Mouse (Mus musculus) liver, embryonic 15.5 days (tissue): Measurements from ENCODE around the gene Ulk1. TPM values are rescaled to one million over a fixed set of nuclear protein-coding genes. Genes with fewer than 3 reads are reported as not detected.

Experiments used
- ATAC-seq: fragments of 200-750 bp; cut with Nextera tagmentation; 2 replicates; pipeline ENCODE4 v1.8.0; 2017; ENCODE audit warnings: moderate number of reproducible peaks, mild to moderate bottlenecking, moderate library complexity; ENCODE audit not compliant: insufficient read depth
- H3K27ac ChIP-seq: fragments of 300-500 bp; sonication (generic); replicated peaks from 2 replicates; pipeline ENCODE4 v1.5.1; 2015; ENCODE audit warnings: mild to moderate bottlenecking, inconsistent platforms
- H3K27me3 ChIP-seq: fragments of 300-500 bp; sonication (generic); 2 replicates; pipeline ENCODE4 v1.6.1; 2015; ENCODE audit warnings: mild to moderate bottlenecking, inconsistent platforms
- H3K36me3 ChIP-seq: fragments of 300-500 bp; sonication (generic); replicated peaks from 2 replicates; pipeline ENCODE4 v1.6.1; 2015; ENCODE audit warnings: moderate library complexity, mild to moderate bottlenecking, inconsistent platforms
- H3K4me1 ChIP-seq: fragments of 300-500 bp; sonication (generic); replicated peaks from 2 replicates; pipeline ENCODE4 v1.6.1; 2015; ENCODE audit warnings: inconsistent platforms
- H3K4me2 ChIP-seq: fragments of 300-500 bp; sonication (generic); 2 replicates; pipeline ENCODE4 v1.6.1; 2015; ENCODE audit warnings: moderate library complexity, mild to moderate bottlenecking, inconsistent platforms
- H3K4me3 ChIP-seq: fragments of 300-500 bp; sonication (generic); replicated peaks from 2 replicates; pipeline ENCODE4 v1.5.1; 2015; ENCODE audit warnings: mild to moderate bottlenecking, inconsistent platforms
- H3K9ac ChIP-seq: fragments of 300-500 bp; sonication (generic); 2 replicates; pipeline ENCODE4 v1.6.1; 2015; ENCODE audit warnings: moderate library complexity, mild to moderate bottlenecking, inconsistent platforms
- H3K9me3 ChIP-seq: fragments of 300-500 bp; sonication (generic); replicated peaks from 2 replicates; pipeline ENCODE4 v1.6.1; 2016; ENCODE audit warnings: inconsistent platforms
- WGBS: fragments of 180-500 bp; shearing (Covaris S2); methylation state at CpG from one replicate; pipeline ENCODE4 v1.1.7; 2015; ENCODE audit warnings: mixed read lengths; ENCODE audit not compliant: insufficient replicate concordance; 5-methylcytosine and 5-hydroxymethylcytosine counted together
- polyA plus RNA-seq: library from polyadenylated mRNA; unstranded; fragments of >200 nt; fragmentation: Nextera tagmentation; extraction: Ambion mirVana; gene quantifications from 2 replicates; pipeline ENCODE4 v1.2.1, GENCODE M21; 2015

Gene Ulk1
- polyA plus RNA-seq, 1 experiment from 2014 or later = 11.6 TPM

DNA sequence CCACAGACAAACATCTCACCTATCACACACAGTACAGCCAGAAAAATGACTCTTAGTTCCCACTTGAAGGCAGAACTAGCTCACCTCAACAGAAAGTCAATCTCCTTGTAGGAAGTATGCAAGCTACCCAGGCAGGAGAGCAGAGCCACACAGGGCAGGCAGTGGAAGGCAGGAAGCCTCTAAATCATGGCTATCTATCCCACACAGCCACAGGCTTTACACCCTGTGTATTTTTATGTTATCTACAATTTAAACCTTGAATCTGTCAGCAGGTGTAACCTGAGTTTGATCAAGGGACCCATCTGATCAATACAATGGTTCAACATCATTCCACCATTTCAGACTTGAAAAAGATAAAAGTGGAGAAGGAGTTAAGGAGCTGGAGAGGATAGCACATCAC is 7.1 kb downstream of the Ulk1 start:
- Histone ChIP-seq H3K27me3 (no peaks in the 10 kb centered on the region), H3K9ac (no peak overlapping the region), H3K27ac (no peak overlapping the region), H3K4me2 (no peak overlapping the region), H3K36me3 (peaks cover 84% of the 10 kb centered on the region), H3K4me1 (peaks cover 96% of the 10 kb centered on the region), H3K9me3 (no peaks in the 10 kb centered on the region), H3K4me3 (no peak overlapping the region)
- no peak for ATAC-seq

DNA sequence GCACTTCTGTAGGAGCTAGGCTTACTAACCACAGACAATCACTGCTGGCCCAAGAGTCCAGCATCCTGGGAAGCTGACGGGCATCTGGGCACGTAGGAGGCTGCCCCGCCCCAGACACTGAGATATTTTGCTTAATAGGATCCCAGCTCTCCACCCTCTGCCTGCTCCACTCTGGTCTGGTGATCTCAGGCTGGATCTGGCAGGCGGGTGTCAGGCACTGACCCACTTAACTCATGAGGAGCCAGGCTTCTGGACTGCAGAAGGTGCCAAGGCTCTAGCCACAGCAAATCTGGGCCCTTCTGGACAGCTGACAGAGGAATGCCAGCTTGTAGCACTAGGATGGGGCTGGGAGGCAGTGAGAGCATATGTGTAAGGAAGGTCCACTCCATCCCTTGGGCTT is 7.7 kb downstream of the Ulk1 start:
- H3K4me2 ChIP-seq = no peak overlapping the region
- no peaks in the 10 kb centered on the region for H3K27me3 ChIP-seq
- H3K9me3 ChIP-seq = no peaks in the 10 kb centered on the region
- no peak overlapping the region for H3K9ac ChIP-seq
- no peak overlapping the region for H3K27ac ChIP-seq
- peaks cover 87% of the 10 kb centered on the region for H3K36me3 ChIP-seq
- H3K4me1 ChIP-seq = peaks cover 92% of the 10 kb centered on the region
- 81% methylated on average over 4 of the region's 4 CpGs for WGBS
- no peak for ATAC-seq
- H3K4me3 ChIP-seq = no peak overlapping the region

DNA sequence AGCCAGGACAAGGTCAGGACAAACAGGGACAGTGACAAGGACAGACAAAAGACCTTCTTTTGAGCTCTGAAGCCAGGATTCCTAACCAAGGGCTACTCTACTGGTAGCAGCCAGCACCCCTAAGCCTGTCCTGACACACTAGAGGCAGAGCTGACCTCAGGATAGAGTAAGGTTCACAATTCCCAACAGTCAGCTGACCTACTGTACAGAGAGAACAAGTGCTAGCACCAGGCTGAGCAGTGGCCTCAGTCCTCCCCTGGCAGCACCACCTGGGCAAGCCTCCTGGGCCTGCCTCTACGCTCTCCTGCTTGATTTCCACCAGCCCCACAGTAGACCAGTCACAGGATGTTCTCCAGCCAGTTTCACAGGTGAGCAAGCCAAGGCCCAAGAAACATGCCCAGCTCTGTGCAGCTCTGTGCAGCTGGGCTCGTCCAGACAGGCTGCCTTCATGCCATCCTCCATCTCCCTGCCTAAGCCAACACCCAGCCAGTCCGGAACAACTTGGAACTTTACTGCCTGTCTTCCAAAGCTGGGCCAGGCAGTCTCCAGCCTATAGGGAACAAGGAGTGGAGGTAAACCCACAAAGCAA is 8.8 kb downstream of the Ulk1 start:
- H3K27ac ChIP-seq = peak overlapping the region; percentile 54; the same call in 1 of the 2 replicates
- 82% methylated on average over 3 of the region's 3 CpGs for WGBS
- peaks cover 81% of the 10 kb centered on the region for H3K4me1 ChIP-seq

DNA sequence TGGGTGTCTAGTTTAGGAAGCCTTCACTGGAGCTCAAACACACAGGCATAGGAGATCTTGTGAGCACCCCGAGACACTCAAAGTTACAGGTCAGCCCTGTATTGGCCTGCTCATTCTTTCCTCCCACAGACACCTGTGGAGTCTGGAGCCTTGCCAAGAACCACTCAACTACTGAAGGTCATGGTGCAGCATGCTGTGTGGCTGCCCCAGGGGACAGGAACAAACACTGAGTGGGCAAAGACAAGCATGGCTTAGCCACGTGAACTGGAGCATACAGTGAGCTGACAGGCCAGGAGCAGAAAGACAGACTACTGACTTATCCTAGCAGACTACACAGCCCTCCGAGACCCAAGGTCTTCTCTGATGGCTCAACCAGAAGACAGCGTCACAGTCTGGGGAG is 12.2 kb downstream of the Ulk1 start:
- no peak overlapping the region for H3K4me2 ChIP-seq
- no peaks in the 10 kb centered on the region for H3K9me3 ChIP-seq
- no peak overlapping the region for H3K9ac ChIP-seq
- WGBS = 76% methylated on average over 4 of the region's 4 CpGs
- H3K4me1 ChIP-seq = peaks cover 47% of the 10 kb centered on the region
- no peak overlapping the region for H3K4me3 ChIP-seq
- ATAC-seq = peak; percentile 73
- H3K36me3 ChIP-seq = peaks cover 98% of the 10 kb centered on the region
- H3K27ac ChIP-seq = peak overlapping the region; percentile 77
- H3K27me3 ChIP-seq = no peaks in the 10 kb centered on the region

More for the DNA sequence above, 8.8 kb downstream of the Ulk1 start:
- peaks cover 88% of the 10 kb centered on the region for H3K36me3 ChIP-seq
- H3K4me2 ChIP-seq = peak overlapping the region; percentile 16; the same call in 1 of the 2 replicates
- no peaks in the 10 kb centered on the region for H3K27me3 ChIP-seq
- peak overlapping the region; percentile 29; the same call in 1 of the 2 replicates for H3K9ac ChIP-seq
- no peak overlapping the region for H3K4me3 ChIP-seq
- ATAC-seq = no peak
- H3K9me3 ChIP-seq = no peaks in the 10 kb centered on the region

DNA sequence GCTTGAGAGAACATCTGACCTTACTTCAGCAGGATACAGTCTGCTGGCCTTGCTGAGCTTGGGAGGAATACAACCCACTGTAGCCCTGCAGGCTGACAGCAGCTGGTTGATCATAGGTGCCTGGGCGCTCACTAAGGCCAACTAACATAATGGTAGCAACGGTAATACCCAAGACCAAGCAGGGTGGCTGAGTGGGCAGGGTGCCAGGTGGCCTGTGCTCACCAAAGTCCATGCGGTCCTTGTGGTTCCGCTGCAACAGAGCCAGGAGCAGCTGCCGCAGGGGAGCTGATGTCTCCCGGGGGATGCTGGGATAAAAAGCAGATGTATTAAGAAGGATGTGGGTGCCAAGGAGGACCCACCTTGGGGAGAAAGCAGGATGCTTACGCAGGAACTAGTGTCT is 15.5 kb downstream of the Ulk1 start:
- H3K9ac ChIP-seq = no peak overlapping the region
- WGBS = 90% methylated on average over 7 of the region's 7 CpGs
- no peak overlapping the region for H3K27ac ChIP-seq
- peaks cover 14% of the 10 kb centered on the region; the same call in 1 of the 2 replicates for H3K4me1 ChIP-seq
- H3K4me3 ChIP-seq = no peak overlapping the region
- no peaks in the 10 kb centered on the region for H3K9me3 ChIP-seq
- no peak for ATAC-seq
- H3K4me2 ChIP-seq = no peak overlapping the region
- no peaks in the 10 kb centered on the region for H3K27me3 ChIP-seq
- peaks cover 100% of the 10 kb centered on the region for H3K36me3 ChIP-seq

DNA sequence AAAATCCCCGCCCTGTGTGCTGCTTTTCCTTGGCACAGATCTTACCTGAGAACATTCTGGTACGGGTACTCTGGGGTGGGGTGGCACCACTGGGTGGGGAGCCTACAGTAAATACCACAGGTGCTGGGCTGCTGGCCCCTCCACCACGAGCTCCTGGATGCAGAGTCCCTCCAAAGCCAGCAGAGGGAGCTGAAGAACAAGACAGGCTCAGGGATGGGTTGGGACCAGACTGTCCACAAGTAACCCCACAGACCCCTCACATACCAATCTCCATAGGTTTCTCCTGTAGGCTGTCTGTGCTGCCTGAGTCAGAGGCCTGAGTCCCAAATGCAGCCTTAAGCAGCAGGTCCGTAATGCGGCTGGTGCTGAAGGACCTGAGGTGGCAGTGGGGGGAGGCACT is 21.2 kb downstream of the Ulk1 start:
- H3K9me3 ChIP-seq = no peaks in the 10 kb centered on the region
- no peaks in the 10 kb centered on the region for H3K27me3 ChIP-seq
- peak; percentile 30; the same call in 1 of the 2 replicates for ATAC-seq
- no peak overlapping the region for H3K9ac ChIP-seq
- WGBS = 45% methylated on average over 5 of the region's 5 CpGs
- H3K4me3 ChIP-seq = no peak overlapping the region
- H3K4me1 ChIP-seq = peaks cover 36% of the 10 kb centered on the region
- H3K4me2 ChIP-seq = no peak overlapping the region
- no peak overlapping the region for H3K27ac ChIP-seq
- H3K36me3 ChIP-seq = peaks cover 95% of the 10 kb centered on the region

DNA sequence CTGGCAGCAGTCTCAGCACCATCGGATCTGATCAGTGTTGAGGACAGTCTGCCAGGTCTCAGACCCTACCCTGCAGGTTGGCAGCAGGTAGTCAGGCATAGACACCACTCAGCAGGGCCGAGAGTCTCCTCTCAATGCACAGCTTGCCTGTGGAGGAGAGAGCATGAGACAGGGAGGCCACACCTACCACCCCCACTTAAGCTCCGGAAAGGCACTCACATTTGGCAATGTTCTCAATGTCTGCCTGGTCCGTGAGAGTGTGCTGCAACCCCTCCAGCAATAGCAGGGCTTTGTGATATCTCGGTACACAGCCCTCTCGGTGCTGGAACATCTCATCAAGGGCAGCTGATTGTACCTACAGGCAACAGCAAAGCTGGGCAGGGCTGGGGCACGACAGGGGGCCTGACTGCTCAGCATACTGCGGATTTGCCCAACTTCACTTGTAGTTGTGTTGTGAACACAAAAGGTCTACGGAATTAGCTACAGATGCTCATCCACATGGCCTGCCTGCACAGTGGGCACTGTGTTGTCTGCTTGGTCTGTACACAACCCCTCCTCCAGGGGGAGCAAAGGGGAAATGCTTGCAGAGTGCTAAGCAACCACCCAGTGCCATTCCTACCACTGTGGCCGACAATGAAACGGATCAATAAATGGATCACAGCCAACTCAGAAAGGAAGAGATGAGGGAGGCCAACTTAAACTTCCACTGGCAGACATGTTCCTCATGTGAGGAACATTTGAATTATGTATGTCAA is 23.6 kb downstream of the Ulk1 start:
- Histone ChIP-seq H3K27ac (peak overlapping the region; percentile 41; the same call in 1 of the 2 replicates), H3K36me3 (peaks cover 71% of the 10 kb centered on the region), H3K9ac (no peak overlapping the region), H3K4me1 (peaks cover 59% of the 10 kb centered on the region), H3K4me3 (no peak overlapping the region), H3K27me3 (no peaks in the 10 kb centered on the region), H3K4me2 (no peak overlapping the region), H3K9me3 (no peaks in the 10 kb centered on the region)
- WGBS = 66% methylated on average over 11 of the region's 11 CpGs
- ATAC-seq = no peak

DNA sequence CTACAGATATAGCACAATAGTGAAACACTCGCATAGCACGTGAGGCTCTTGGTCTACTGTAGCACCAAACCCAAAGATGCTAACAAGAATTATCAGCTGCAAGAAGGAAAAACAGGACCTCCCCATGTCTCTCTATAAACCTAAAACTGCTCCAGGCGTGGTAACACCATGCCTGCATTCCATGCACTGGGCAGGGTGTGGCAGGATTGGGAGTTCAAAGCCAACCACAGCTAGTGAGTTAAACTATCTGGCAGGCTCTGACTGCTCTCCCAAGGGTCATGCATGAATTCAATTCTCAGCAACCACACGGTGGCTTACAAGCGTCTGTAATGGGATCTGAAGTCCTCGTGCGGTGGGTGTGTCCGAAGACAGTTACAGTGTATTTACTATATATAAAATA is 26.7 kb downstream of the Ulk1 start:
- peaks cover 81% of the 10 kb centered on the region for H3K4me1 ChIP-seq
- H3K9ac ChIP-seq = no peak overlapping the region
- no peak for ATAC-seq
- H3K4me2 ChIP-seq = no peak overlapping the region
- no peaks in the 10 kb centered on the region for H3K9me3 ChIP-seq
- WGBS = 69% methylated on average over 8 of the region's 8 CpGs
- H3K27ac ChIP-seq = peak overlapping the region; percentile 89
- H3K4me3 ChIP-seq = no peak overlapping the region
- H3K36me3 ChIP-seq = peaks cover 47% of the 10 kb centered on the region
- H3K27me3 ChIP-seq = no peaks in the 10 kb centered on the region

DNA sequence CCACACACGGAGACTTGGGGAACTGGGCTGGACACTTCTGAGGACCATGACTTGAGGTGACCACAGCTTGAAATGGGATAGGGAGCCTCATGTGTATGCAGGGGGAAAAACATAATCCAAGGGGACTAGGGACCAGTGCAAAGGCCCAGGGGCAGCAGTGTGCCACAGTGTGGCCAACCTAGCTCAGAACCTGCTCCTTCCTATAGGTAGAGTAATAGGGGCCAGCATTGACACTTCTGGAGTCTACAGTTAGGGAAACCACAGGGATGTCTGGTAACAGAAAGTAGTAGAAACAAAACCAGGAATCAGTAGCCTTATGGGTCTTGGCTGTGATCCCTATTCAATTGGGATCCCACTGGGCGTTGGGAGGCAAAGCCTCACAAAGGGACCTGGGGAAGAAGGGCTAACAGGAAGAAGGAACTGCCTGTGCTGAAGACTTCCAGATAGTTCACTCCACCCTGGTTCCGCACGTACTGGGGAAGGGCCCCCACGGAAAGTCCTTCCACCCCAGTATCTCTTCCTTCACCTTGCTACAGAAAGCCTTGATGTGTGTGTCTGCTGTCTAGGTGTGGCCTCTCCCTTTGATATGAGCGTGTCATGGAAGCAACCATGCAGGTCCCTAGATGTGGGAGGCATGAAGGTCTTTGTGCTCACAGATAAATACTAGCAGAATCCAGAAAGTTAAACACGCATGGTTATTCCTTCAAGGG is 28.2 kb downstream of the Ulk1 start:
- WGBS = 35% methylated on average over 7 of the region's 7 CpGs
- H3K27me3 ChIP-seq = no peaks in the 10 kb centered on the region
- H3K4me2 ChIP-seq = peak overlapping the region; percentile 100
- H3K36me3 ChIP-seq = peaks cover 47% of the 10 kb centered on the region
- H3K9ac ChIP-seq = peak overlapping the region; percentile 76
- 0 out of 2 replicates have a peak overlapping the region, but pooled peaks have one; percentile 3 for H3K4me3 ChIP-seq
- peak overlapping the region; percentile 89 for H3K27ac ChIP-seq
- H3K4me1 ChIP-seq = peaks cover 68% of the 10 kb centered on the region
- no peaks in the 10 kb centered on the region for H3K9me3 ChIP-seq
- peak; percentile 80 for ATAC-seq

DNA sequence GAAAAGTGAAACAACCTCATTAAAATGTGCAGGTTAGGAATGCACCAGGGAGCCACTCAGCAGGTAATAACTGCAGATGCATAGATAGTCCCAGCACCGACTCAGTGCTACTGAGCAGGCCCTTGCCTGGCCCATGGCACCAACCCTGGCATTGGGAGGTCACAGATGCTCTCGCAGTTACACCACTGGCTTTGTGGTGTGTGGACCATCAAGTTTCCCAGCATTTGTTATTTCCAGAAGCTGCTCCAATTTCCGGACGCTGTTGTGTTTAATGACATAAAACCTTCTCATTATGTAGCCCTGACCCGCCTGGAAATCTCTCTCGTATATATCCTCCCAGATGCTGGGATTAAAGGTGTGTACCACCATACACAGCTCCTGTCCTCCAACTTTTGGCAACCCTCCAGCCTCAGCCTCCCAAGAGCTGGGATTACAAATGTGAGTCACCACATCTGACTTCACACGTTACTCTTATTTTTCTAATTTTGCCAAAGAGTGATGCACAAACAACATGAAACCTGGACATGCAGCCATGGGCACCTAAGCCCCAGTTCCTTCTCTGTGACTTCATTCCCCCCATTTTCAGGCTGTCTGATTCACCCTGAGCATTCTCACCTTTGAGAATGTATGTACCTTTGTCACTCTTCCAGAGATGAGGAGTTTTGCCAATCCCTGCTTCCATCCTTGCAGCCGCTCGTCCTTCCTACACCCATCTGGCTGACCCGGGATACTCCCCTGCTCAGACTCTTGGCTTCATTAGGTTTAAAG is 29.0 kb downstream of the Ulk1 start:
- WGBS = 65% methylated on average over 10 of the region's 10 CpGs
- peak; percentile 6 for ATAC-seq
- Histone ChIP-seq H3K9me3 (no peaks in the 10 kb centered on the region), H3K9ac (peak overlapping the region; percentile 76), H3K4me2 (peak overlapping the region; percentile 100), H3K27me3 (no peaks in the 10 kb centered on the region), H3K27ac (peak overlapping the region; percentile 89), H3K4me1 (peaks cover 66% of the 10 kb centered on the region), H3K4me3 (peak overlapping the region; percentile 76), H3K36me3 (peaks cover 47% of the 10 kb centered on the region)
